Mouse (Mus musculus) left cerebral cortex, postnatal 10 days (tissue): ENCODE measurements at regions not wholly inside any gene's neighbourhood (a gene's known extent, or its start where the extent isn't known, plus 50 kb on each side); places are given as distances from the start of the nearest gene placed in this dataset.

Experiments used
- DNase-seq, 2 experiments: peaks; one replicate each; pipeline ENCODE4 v3.0.0; 2021 to 2022; ENCODE audit warnings: low spot score in 2 of 2, mixed read lengths in 1 of 2; ENCODE audit errors: extremely low spot score in 1 of 2
- intact Hi-C: fragments of 180-260 bp; cut with DNase I; formaldehyde crosslinking; loops from one replicate; pipeline ENCODE4 v1.15.1; 2025

DNA sequence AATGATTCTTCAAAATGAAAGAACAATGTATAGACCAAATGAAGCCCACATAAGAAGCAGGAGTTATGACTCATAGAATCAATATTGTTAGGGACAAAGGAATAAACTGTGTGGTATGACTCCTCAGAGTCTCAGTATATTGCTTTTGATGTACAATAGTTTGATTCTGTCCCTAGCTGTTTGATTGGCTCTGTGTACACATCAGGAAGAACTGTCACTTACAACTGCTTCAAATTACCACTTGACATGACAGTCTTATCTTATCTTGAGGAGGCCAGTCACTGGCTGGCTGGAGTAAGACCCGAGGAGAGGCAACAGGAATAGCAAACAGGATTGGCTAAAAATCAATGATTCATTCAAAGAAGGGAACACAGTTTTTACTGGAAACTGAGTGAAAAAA, 1333.5 kb upstream of the Gm38303 start:
- intact Hi-C loops, result no loop called here
- DNase-seq, result no peak

DNA sequence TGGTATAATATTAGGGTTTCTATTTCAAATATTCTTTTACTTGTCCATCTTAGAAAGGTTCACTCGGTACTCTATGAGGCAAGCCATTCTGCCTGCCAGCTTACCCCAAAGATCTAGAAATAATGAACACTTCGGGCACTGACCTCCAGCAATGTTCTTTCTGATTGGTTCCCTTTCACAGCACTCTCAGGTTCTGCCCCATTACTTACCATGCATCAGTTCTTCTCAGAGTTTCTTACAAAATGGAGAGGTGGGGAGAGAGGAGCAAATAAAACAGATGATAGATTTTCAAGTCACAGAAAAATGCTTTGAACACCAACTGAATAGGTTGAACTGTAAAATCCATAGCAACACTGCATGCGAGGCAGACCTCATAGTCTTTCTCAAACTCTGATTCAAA, 1303.8 kb upstream of the Gm38303 start:
- intact Hi-C loops, result no loop called here
- no peak for DNase-seq

DNA sequence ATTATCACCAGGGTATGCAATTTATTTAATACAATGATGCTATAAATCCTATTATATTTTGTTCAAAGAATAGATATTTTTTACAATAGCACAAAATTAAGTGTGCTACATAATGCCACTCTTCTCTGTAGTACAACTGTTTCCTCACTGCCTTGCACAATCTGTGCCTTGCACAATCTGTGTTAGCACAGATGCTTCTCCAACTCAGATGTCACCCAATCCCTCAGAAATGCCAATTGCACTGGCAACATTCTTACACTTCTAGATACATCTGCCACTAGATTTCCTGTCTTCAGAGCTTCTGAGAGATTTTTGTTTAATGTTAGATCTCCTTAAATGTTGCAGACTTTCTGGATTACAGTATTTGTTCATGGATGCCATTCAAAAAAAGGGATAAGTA, 1266.0 kb upstream of the Gm38303 start:
- peak in 1 of 2 experiments; percentile 18 for DNase-seq
- intact Hi-C loops, result no loop called here

DNA sequence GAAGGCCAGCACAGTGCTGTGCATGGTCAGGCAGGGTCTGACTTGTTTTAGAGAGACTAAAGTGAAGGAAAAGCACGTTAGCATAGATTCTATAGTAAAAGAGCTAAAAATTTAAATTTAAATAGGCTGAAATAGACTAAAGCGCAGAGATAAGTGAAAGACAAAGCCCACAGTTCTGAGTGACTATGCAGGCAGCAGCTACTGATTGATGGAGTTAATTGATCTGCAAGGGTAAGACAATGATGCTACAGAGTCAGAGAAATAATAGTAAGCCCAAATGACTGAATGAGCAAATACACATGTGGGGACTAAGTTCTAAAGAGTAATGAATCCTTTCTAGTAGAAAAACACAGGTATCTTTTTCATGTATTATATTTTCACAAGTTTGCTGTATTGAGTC, 1228.4 kb upstream of the Gm38303 start:
- no peak for DNase-seq
- intact Hi-C loops, result no loop called here

DNA sequence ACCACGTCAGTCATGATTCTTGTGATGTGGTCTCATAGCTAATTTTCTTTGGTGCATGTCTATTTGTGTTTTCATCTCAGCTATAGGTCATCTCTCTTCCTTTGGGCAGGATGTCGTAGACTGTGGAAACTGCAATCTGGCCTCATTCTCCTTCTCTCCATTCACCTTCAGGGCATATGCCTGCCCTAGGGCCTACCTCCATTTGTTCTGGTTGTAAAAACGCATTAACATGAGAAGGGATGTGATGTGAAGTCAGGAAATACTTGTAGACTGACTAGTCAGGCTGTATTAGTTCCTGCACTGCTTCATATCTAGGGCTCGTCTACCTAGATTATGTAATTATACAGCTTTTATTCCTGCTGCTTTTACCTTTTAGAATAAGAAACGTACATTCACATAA, 1227.4 kb upstream of the Gm38303 start:
- no peak for DNase-seq
- intact Hi-C loops, result no loop called here
